Mouse (Mus musculus) intestine, postnatal 0 days (tissue): ENCODE measurements at regions not wholly inside any gene's neighbourhood (a gene's known extent, or its start where the extent isn't known, plus 50 kb on each side); places are given as distances from the start of the nearest gene placed in this dataset.

ENCODE experiments used
- ATAC-seq: fragments of 200-750 bp; cut with Nextera tagmentation; 2 replicates; pipeline ENCODE4 v1.8.0; 2017; ENCODE audit warnings: mild to moderate bottlenecking, moderate TSS enrichment, moderate library complexity
- H3K27ac ChIP-seq: fragments of 300-500 bp; sonication (generic); 2 replicates; pipeline ENCODE4 v1.5.1; 2014; ENCODE audit warnings: mild to moderate bottlenecking, low read depth, low read length, moderate library complexity
- H3K27me3 ChIP-seq: fragments of 300-500 bp; sonication (generic); replicated peaks from 2 replicates; pipeline ENCODE4 v1.6.1; 2014; ENCODE audit warnings: low read length, mixed read lengths; ENCODE audit not compliant: control insufficient read depth, insufficient read depth
- H3K36me3 ChIP-seq: fragments of 300-500 bp; sonication (generic); 2 replicates; pipeline ENCODE4 v1.6.1; 2014; ENCODE audit warnings: mild to moderate bottlenecking, moderate library complexity; ENCODE audit not compliant: control insufficient read depth, insufficient read depth
- H3K4me1 ChIP-seq: fragments of 300-500 bp; sonication (generic); replicated peaks from 2 replicates; pipeline ENCODE4 v1.6.1; 2014; ENCODE audit warnings: antibody characterized with exemption, low read length, mixed read lengths; ENCODE audit not compliant: control insufficient read depth, insufficient read depth
- H3K4me2 ChIP-seq: fragments of 300-500 bp; sonication (generic); replicated peaks from 2 replicates; pipeline ENCODE4 v1.6.1; 2014; ENCODE audit warnings: low read depth, mild to moderate bottlenecking, moderate library complexity
- H3K4me3 ChIP-seq: fragments of 300-500 bp; sonication (generic); 2 replicates; pipeline ENCODE4 v1.5.1; 2014; ENCODE audit warnings: low read depth, low read length
- H3K9ac ChIP-seq: fragments of 300-500 bp; sonication (generic); 2 replicates; pipeline ENCODE4 v1.6.1; 2014; ENCODE audit warnings: mild to moderate bottlenecking, low read depth, low read length
- H3K9me3 ChIP-seq: fragments of 300-500 bp; sonication (generic); 2 replicates; pipeline ENCODE4 v1.6.1; 2016; ENCODE audit warnings: mixed run types; ENCODE audit not compliant: control insufficient read depth
- CTCF ChIP-seq: sonication (generic); IDR thresholded peaks from 2 replicates; pipeline ENCODE4 v1.5.1; 2016; ENCODE audit warnings: low read depth, mild to moderate bottlenecking, control low read depth, antibody characterized with exemption, moderate library complexity
- WGBS: fragments of 180-500 bp; shearing (Covaris S2); extraction: QIAGEN DNeasy Blood & Tissue Kit; methylation state at CpG from one replicate; pipeline ENCODE4 v1.1.7; 2014; 5-methylcytosine and 5-hydroxymethylcytosine counted together

- Histone ChIP-seq H3K4me1 (peaks cover 6% of the 10 kb centered on the region; the same call in 1 of the 2 replicates), H3K36me3 (no peaks in the 10 kb centered on the region), H3K9me3 (no peaks in the 10 kb centered on the region), H3K9ac (no peak overlapping the region), H3K27ac (no peak overlapping the region), H3K4me2 (no peak overlapping the region), H3K4me3 (no peak overlapping the region), H3K27me3 (0 out of 2 replicates have a peak, but pooled peaks cover 4% of the 10 kb centered on the region)
- TF ChIP-seq CTCF: no peak
- WGBS: 40% methylated on average over 10 of the region's 10 CpGs
- no peak for ATAC-seq
Measured at GRCm38 (mm10) chr8:89307601-89308000, 263.6 kb upstream of the Sall1 start.

GRCm38 (mm10) chr8:89307085-89307484 is 263.1 kb upstream of the Sall1 start:
- ATAC-seq: no peak
- 54% methylated on average over 4 of the region's 4 CpGs for WGBS

GRCm38 (mm10) chr8:89304116-89304515 is 260.2 kb upstream of the Sall1 start:
- ATAC-seq: no peak
- Histone ChIP-seq H3K4me3 (no peak overlapping the region), H3K4me2 (no peak overlapping the region), H3K9ac (no peak overlapping the region), H3K27ac (no peak overlapping the region), H3K27me3 (0 out of 2 replicates have a peak, but pooled peaks cover 4% of the 10 kb centered on the region), H3K9me3 (no peaks in the 10 kb centered on the region), H3K36me3 (no peaks in the 10 kb centered on the region), H3K4me1 (peaks cover 6% of the 10 kb centered on the region; the same call in 1 of the 2 replicates)
- 83% methylated on average over 10 of the region's 10 CpGs for WGBS
- TF ChIP-seq CTCF: no peak

More at GRCm38 (mm10) chr8:89307085-89307484, 263.1 kb upstream of the Sall1 start:
- Histone ChIP-seq H3K4me2 (no peak overlapping the region; the same call in 1 of the 2 replicates), H3K4me1 (peaks cover 6% of the 10 kb centered on the region; the same call in 1 of the 2 replicates), H3K27me3 (0 out of 2 replicates have a peak, but pooled peaks cover 4% of the 10 kb centered on the region), H3K4me3 (no peak overlapping the region), H3K27ac (no peak overlapping the region), H3K9me3 (no peaks in the 10 kb centered on the region), H3K36me3 (no peaks in the 10 kb centered on the region), H3K9ac (no peak overlapping the region)
- no peak for TF ChIP-seq CTCF

DNA sequence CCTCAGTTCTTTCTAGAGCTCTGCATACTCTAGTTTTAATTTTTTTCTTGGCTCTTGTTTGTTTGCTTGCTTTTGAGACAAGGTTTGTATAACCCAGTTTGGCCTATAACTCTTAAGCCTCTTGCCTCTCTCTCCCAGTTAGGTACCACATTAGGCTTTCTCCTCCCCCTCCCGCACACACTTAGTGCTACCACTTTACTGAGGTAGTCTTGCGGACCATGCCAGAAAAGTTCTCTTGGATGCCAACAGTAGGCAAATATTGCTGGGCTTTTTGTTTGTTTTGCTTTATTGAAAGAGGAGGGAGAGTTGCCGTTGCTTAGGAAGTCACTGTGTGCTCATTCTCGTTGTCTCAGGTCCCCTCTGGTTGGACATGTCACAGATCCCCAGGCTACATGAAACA is 259.4 kb upstream of the Sall1 start:
- Histone ChIP-seq H3K4me3 (no peak overlapping the region), H3K27me3 (0 out of 2 replicates have a peak, but pooled peaks cover 4% of the 10 kb centered on the region), H3K9ac (no peak overlapping the region), H3K27ac (no peak overlapping the region), H3K9me3 (no peaks in the 10 kb centered on the region), H3K4me1 (peaks cover 6% of the 10 kb centered on the region; the same call in 1 of the 2 replicates), H3K36me3 (no peaks in the 10 kb centered on the region), H3K4me2 (no peak overlapping the region)
- WGBS: 59% methylated on average over 4 of the region's 4 CpGs
- ATAC-seq: no peak
- TF ChIP-seq CTCF: no peak

GRCm38 (mm10) chr8:89299637-89300036 is 255.7 kb upstream of the Sall1 start:
- WGBS: 77% methylated on average over 4 of the region's 4 CpGs

GRCm38 (mm10) chr8:89295686-89296085 is 251.7 kb upstream of the Sall1 start:
- Histone ChIP-seq H3K27me3 (no peaks in the 10 kb centered on the region), H3K4me2 (no peak overlapping the region), H3K4me1 (no peaks in the 10 kb centered on the region), H3K27ac (no peak overlapping the region), H3K9ac (no peak overlapping the region), H3K36me3 (no peaks in the 10 kb centered on the region), H3K9me3 (no peaks in the 10 kb centered on the region), H3K4me3 (no peak overlapping the region)
- whole genome bisulfite sequencing: 59% methylated on average over 5 of the region's 5 CpGs
- ATAC-seq: no peak
- TF ChIP-seq CTCF: no peak

More at GRCm38 (mm10) chr8:89299637-89300036, 255.7 kb upstream of the Sall1 start:
- Histone ChIP-seq H3K4me1 (no peaks in the 10 kb centered on the region), H3K27me3 (0 out of 2 replicates have a peak, but pooled peaks cover 4% of the 10 kb centered on the region), H3K9me3 (no peaks in the 10 kb centered on the region), H3K27ac (no peak overlapping the region), H3K36me3 (no peaks in the 10 kb centered on the region), H3K4me3 (no peak overlapping the region), H3K9ac (no peak overlapping the region), H3K4me2 (no peak overlapping the region)
- no peak for TF ChIP-seq CTCF
- ATAC-seq: no peak

- no peak for ATAC-seq
- WGBS: 29% methylated on average over 5 of the region's 5 CpGs
Measured at GRCm38 (mm10) chr8:89289017-89289416, 245.1 kb upstream of the Sall1 start.

More at GRCm38 (mm10) chr8:89289017-89289416, 245.1 kb upstream of the Sall1 start:
- Histone ChIP-seq H3K36me3 (no peaks in the 10 kb centered on the region), H3K4me2 (no peak overlapping the region), H3K27ac (no peak overlapping the region), H3K9ac (no peak overlapping the region), H3K9me3 (no peaks in the 10 kb centered on the region), H3K4me3 (no peak overlapping the region), H3K27me3 (no peaks in the 10 kb centered on the region), H3K4me1 (no peaks in the 10 kb centered on the region)
- TF ChIP-seq CTCF: no peak
